Mouse (Mus musculus) gastrocnemius, adult 2 months (tissue): ENCODE results near the gene Dlx5. TPM values are rescaled to one million over a fixed set of nuclear protein-coding genes. Genes with fewer than 3 reads are reported as not detected.

Experiments
- DNase-seq: peaks from one replicate; pipeline ENCODE4 v3.0.0; 2022
- H3K27ac ChIP-seq: fragments of 200-600 bp; 2 replicates; pipeline ENCODE4 v1.8.1; 2022; ENCODE audit warnings: mild to moderate bottlenecking
- H3K4me3 ChIP-seq: fragments of 200-600 bp; 2 replicates; pipeline ENCODE4 v1.8.1; 2022; ENCODE audit warnings: mild to moderate bottlenecking, moderate library complexity
- CTCF ChIP-seq: fragments of 200-600 bp; IDR thresholded peaks from 2 replicates; pipeline ENCODE4 v1.8.1; 2022; ENCODE audit warnings: antibody characterized with exemption, mild to moderate bottlenecking, moderate library complexity
- intact Hi-C: fragments of 180-260 bp; cut with DNase I; formaldehyde crosslinking; loops from one replicate; pipeline ENCODE4 v1.15.1; 2025
- total RNA-seq, 2 experiments: library from RNA; stranded (reverse); gene quantifications; 2 replicates each; pipeline ENCODE4 v1.2.3; 2021

Gene Dlx5
- total RNA-seq, 2 experiments from 2014 or later: not detected

DNA sequence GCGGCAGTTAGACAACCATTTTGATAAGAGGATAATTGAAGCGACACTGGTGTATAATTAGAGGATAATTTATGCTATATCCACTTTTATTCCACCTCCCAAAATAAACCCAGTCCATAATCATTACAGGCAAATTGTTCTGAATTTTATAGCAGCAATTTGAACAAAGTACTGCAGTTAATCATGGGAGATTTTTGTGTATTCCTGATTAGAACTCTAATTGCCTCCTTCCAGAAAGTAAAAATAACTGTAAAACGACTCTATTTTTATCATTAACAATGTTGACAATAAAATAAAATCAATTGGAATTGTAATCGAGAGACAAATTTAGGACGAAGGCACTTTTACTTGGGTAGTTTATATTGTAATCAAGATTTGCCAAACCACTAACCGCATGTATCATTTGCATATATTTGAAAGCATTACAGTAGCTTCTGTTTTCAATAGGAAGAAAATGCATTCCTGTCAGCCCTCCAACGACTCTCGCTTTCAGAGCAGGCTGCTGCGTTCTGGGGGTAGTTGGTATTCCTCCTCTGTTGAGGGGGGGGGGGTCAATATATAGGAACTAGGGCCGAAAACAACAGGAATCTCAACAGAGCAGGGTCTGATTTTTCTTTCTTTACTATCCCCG lies 20.0 kb downstream of the Dlx5 start:
- no peak for TF ChIP-seq CTCF
- no peak overlapping the region for H3K4me3 ChIP-seq
- no peak overlapping the region for H3K27ac ChIP-seq
- no peak for DNase-seq
- intact Hi-C loops: no loop called here

DNA sequence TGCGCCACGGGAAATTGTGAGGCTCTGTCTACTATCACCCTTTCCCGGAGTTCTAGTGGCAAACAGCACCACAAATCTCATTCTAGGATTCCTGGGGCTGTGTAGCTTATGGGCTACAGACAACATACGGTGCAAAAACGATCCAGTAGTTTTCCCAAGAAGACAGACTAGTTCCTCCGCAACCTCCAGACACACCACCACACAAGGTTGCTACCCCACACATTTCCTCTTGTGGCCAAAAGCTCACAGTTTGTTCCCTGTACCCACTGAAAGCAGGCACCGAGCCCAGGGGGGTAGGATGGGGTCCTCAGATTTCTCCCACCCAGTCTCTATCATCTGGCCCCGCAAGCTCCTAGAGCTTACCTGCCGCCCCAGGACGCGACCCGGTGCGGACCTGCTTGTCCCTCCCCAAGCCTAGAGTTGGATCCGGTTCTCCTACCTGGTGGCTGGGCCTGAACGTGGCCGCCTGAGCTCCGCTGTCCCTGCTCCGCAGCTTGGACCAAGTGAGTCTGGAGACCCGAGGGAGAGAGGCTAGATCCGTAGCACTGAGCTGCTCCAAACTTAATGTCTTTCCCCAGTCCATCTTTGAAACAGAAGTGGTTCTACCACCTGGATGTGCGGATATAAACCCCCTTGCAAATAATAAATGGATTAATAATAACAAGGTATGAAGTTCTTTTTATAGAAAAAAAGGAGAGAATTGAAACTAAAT lies 20.6 kb downstream of the Dlx5 start:
- intact Hi-C loops: no loop called here
- DNase-seq: no peak
- Histone ChIP-seq H3K4me3 (peak overlapping the region; percentile 51), H3K27ac (no peak overlapping the region)
- TF ChIP-seq CTCF: no peak

DNA sequence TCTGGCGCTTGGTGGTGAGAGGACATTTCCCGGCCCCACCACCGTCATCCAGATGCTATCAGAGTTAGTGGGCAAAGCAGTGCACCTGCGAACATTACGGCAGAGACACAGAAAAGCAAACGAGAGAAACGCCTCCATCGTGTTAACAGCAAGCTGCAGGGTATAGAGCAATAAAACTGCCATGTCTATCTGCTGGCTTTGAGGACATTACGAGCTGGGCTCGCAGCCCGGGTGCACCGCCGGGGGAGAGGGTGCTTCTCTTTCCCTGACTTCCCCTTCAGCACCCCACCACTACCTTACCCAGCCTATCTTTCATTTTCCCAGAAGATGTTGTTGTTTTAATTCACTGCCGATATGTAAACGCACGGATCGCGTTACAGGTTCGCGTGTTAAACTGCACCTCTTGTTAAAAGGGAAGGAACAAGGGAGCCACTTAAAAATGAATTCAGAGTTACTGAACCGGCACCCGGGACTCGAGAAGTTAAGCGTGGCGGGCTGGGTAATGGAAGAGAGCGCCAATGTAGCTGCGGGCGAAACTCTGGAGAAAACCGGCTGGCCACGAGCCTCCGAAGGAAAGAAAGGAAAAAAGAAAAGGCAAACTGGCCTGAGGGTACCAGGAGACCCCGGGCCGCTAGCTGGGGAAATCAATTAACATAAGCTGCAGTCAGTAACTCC lies 21.3 kb downstream of the Dlx5 start:
- intact Hi-C loops: no loop called here
- no peak for TF ChIP-seq CTCF
- no peak overlapping the region for H3K27ac ChIP-seq
- peak overlapping the region; percentile 51 for H3K4me3 ChIP-seq
- DNase-seq: no peak

DNA sequence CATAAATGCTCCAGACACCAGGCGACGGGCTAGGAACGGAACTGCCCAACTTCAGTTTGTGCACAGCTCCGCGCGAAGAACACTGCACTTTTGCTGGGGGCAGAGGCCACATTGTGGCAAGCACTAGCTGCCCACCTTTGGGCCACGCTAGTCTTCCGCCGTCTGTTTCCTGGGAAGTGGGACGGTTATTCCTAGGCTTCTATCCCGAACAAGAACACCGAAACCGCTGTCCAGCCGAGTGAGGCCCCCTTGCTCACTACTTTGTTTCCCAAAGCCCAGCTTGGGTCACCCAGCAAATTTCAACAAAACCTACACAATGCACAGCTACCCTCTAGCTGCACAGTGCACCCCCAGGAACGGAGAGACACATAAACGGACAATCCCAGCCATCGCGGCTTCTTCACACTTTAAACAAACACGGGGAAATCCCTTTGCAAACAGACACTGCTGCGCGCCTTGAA lies 21.9 kb downstream of the Dlx5 start:
- Histone ChIP-seq H3K27ac (no peak overlapping the region), H3K4me3 (peak overlapping the region; percentile 51)
- intact Hi-C loops: no loop called here
- DNase-seq: no peak
- no peak for TF ChIP-seq CTCF

DNA sequence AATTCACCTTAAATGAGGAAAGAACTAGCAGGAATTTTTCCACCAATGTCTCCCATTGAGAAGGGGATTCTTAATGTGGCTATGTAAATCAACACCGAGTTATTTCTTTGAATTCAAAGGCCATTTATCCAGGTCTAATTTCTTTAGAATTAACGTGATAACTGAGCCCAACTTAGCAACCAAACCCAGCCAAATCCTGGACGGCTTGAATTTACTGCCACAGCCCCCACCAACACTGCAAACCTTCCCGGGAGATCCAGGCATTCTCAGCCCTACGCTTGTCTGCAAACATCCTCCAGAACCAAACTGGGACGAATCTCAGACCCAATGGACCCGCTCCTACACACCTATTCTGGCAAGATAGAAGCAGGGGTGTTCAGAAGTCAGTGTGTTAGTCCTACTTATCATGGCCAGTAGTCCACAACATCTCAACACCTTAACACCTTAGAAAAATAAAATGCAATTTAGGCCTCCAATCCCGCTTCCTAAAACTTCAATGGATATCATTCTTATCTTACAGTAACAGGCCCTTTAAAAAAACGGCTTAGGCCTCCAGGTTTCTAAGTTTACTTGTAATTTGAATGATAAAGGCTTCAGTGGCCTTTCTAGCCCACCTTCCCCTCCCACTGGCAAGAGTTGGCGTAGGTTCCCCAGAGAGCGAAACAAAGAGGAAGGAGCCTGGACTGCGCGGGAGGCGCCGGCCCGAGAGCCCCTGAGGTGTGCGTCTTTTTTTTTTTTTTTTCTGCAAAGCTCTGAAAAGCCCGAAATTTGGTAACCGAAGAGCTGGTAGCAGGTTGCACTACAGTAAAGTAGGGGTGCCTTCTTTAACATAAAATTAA lies 22.6 kb downstream of the Dlx5 start:
- H3K4me3 ChIP-seq: peak overlapping the region; percentile 51; the same call in 1 of the 2 replicates
- intact Hi-C loops: no loop called here
- no peak for DNase-seq
- no peak for TF ChIP-seq CTCF
- H3K27ac ChIP-seq: no peak overlapping the region

DNA sequence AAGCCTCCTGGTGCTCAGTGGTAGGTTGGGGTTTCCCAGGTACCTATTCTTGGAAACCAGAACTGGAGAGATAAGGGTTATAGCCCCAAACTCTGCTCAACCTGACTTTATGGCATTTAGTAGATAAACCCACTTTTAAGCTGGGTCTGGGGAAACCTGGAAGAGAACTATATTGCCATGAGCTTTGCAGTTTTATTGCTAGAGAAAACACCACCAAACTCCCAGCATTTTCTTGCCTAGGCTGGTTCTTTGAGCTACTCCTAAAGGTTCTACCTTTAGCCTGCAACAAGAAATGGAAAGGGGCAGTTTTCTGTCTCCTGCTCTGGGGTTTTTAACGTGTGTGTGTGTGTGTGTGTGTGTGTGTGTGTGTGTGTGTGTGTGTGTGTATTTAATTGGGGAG lies 23.3 kb downstream of the Dlx5 start:
- no peak for DNase-seq
- no peak for TF ChIP-seq CTCF
- no peak overlapping the region for H3K4me3 ChIP-seq
- intact Hi-C loops: no loop called here
- H3K27ac ChIP-seq: no peak overlapping the region

DNA sequence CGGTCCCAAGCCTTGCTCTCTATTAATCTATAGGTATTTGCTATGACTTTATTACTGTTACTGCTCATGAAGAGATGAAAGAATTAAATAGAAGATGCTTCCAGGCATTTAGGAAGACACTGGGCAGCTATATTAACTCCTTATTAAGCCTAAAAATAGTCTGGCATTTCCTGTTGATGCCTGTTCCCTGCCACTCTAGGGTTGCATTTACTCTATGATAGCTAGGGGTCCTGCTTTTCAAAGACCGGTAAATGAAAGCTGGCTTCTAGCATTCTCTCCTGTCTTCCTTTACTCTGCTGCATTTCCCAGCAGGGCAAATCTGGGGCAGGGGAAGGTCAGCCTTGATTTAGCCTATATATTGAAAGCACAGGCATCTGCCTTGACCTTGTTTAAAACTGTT lies 24.1 kb downstream of the Dlx5 start:
- no peak for TF ChIP-seq CTCF
- no peak for DNase-seq
- intact Hi-C loops: no loop called here
- Histone ChIP-seq H3K27ac (no peak overlapping the region), H3K4me3 (no peak overlapping the region)

DNA sequence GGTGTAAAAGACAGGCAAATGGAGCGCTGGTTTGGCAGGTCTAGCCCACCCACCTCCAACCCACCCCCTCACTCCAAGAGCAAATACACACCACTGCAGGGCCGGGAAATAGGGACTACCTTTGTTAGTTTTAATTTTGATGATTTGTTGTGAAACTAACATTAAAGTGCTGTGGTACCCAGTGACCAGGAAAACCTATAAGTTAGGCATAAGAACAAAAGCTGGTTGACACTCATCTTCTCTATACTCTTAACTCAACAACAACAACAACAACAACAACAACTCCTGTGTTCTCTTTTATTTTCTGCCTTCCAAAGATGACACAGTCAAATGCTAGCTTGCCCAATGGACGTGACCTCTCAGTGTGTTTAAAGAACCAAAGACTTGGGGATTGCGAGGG lies 25.0 kb downstream of the Dlx5 start:
- no peak for DNase-seq
- Histone ChIP-seq H3K4me3 (no peak overlapping the region), H3K27ac (no peak overlapping the region)
- intact Hi-C loops: no loop called here
- no peak for TF ChIP-seq CTCF

DNA sequence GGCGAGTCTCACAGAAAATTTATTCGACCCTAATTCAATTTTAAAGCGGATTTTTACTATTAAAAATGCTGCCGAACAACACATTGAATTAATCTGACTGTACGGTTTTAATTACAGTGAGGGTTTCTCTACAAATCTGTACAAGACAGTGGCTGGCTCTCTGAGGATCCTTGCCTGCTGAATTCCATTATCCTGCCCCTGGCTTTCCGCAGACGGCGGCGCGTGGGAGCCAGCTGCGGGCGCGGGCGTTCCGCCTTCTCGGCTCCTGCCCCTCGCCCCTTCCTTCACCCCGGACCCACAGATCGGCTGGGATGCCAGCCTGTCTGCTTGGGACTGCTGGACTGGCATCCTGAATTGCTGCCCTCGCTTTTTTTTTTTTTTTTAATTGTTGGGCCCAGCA lies 25.6 kb downstream of the Dlx5 start:
- DNase-seq: no peak
- no peak overlapping the region for H3K4me3 ChIP-seq
- no peak for TF ChIP-seq CTCF
- intact Hi-C loops: no loop called here
- no peak overlapping the region for H3K27ac ChIP-seq

DNA sequence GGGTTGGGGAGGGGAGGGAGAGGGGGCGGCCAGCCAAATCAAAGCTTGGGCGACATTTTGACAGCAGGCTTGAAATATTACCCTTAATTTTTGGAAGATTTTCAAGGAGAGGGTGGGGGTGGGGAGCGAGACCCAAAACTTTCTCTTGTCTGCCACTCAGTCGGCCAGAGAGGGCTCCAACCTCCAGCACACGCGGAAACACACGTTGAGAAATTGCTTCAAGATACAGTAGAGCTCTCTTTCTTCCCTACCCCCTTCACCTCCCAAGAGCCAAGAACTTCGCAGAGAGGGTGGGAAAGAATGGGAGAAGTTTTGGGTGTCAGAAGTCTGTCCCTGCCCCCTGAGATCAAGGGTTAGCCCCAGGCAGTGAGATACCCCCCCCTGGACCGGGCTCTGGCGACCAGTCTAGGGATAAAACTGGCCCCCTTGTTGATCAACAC lies 26.1 kb downstream of the Dlx5 start:
- intact Hi-C loops: no loop called here
- no peak overlapping the region for H3K4me3 ChIP-seq
- H3K27ac ChIP-seq: no peak overlapping the region
- no peak for TF ChIP-seq CTCF
- DNase-seq: no peak

DNA sequence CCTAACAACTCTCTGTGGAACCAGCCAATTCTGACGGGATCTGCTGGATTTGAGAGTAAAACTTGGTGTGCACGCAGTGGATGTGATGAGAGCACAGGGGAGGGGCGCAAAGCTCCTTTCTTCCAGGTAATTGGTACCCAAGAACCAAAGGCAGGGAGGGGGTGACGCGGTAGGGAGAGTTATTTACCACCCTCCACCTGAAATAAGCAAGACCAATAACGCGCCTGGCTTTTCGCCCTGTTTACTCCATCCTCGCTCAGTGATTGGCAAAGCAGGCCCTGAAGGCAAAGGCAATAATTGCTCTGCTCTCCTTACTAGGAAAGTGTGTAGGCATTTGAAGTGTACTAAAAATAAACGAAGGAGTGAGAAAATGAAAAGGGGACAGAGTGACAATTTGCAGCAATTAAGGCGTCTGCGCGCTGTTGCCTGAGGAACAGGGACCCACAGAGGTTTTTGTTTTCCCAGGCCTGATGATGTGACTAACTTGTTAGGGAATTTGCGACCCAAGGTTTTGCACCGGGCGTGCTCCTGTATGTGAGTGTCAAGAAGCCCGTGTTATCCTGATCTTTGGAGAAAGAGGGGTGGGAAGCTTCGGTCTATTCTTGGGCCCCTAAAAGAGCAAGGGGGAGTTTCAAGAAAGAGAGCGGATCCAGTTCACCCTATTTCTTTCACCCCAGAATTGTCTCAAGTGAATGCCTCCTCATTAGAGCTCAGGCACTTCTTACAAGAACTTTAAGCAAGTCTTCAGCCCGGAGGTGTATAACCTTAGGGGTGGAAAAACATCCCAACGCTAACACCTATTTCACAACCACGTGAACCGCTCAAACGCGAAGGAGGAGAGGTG lies 26.8 kb downstream of the Dlx5 start:
- H3K27ac ChIP-seq: no peak overlapping the region
- no peak overlapping the region for H3K4me3 ChIP-seq
- DNase-seq: no peak
- no peak for TF ChIP-seq CTCF
- intact Hi-C loops: no loop called here

DNA sequence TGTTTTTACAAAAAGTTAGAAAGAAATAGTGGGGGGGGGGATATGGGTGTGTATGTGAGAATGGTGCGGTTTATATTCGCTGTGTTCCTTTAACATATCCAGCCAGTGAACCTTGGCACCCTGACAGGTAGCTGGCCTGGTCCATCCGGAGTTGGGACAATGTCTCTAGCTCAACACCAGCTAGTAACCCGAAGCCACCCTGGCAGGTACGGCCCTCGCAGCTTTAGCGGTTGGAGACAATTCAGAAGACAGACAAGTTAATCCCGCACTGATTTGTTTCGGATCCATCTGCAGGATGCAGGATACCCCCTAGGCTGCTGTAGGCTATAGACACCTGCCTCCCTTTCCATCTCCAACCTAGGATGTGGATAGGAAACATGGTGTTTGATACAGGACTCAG lies 27.7 kb downstream of the Dlx5 start:
- no peak for TF ChIP-seq CTCF
- DNase-seq: no peak
- Histone ChIP-seq H3K4me3 (no peak overlapping the region), H3K27ac (no peak overlapping the region)
- intact Hi-C loops: no loop called here
